Mouse (Mus musculus): ENCODE measurements at regions not wholly inside any gene's neighbourhood (a gene's known extent, or its start where the extent isn't known, plus 50 kb on each side); places are given as distances from the start of the nearest gene placed in this dataset.

DNA sequence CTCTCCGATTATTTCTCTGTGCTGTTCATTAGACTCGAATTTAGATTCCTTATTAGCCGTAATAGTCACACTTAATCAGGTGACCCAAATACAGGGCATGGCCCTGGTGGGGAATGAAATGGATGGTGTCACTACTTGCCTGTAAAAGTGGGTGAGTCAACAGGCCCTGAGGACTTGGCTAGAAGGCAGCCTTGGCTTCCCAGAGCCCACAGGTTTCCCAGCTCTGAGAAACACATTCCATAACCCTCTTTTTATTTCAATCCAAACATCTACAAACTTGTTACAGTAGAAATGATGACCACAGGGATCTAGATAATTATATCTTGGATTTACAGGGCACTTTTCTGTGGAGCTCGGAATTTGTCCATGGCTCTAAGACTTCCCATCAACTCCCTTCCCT lies 105.2 kb upstream of the Slc7a11 start:
- no peak for DNase-seq (ENCODE audit: low spot score in 2 of 2)

- no peak for DNase-seq (ENCODE audit: low spot score in 2 of 2)
Observed at GRCm38 (mm10) chr3:50530654-50531053, 87.2 kb upstream of the Slc7a11 start.

GRCm38 (mm10) chr3:50524006-50524405 lies 80.6 kb upstream of the Slc7a11 start:
- no peak for DNase-seq (ENCODE audit: low spot score in 2 of 2)

GRCm38 (mm10) chr3:50507211-50507610 lies 63.8 kb upstream of the Slc7a11 start:
- no peak for DNase-seq (ENCODE audit: low spot score in 2 of 2)
